Mouse (Mus musculus) left cerebral cortex, postnatal 25 days (tissue): ENCODE measurements at regions not wholly inside any gene's neighbourhood (a gene's known extent, or its start where the extent isn't known, plus 50 kb on each side); places are given as distances from the start of the nearest gene placed in this dataset.

Experiments used
- DNase-seq, 2 experiments: peaks; one replicate each; pipeline ENCODE4 v3.0.0; 2022; ENCODE audit warnings: low spot score in 2 of 2, mixed read lengths in 1 of 2
- intact Hi-C: fragments of 180-260 bp; cut with DNase I; formaldehyde crosslinking; loops from one replicate; pipeline ENCODE4 v1.15.1; 2025

DNA sequence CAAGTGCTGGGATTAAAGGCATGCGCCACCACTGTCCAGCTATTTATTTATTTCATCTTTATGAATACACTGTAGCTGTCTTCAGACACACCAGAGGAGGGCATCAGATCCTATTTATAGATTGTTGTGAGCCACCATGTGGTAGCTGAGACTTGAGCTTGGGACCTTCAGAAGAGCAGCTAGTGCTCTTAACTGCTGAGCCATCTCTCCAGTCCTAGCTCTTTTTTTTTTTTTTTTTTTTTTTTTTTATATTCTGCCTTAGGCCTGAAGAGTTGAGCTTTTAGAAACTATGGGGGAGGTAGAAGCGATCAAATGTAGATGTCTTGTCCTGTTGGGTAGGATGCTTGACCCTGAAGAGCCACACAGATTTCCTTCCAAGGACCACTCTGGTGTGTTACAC, 147.6 kb upstream of the Jmjd1c start:
- no peak for DNase-seq
- intact Hi-C loops: no loop called here

DNA sequence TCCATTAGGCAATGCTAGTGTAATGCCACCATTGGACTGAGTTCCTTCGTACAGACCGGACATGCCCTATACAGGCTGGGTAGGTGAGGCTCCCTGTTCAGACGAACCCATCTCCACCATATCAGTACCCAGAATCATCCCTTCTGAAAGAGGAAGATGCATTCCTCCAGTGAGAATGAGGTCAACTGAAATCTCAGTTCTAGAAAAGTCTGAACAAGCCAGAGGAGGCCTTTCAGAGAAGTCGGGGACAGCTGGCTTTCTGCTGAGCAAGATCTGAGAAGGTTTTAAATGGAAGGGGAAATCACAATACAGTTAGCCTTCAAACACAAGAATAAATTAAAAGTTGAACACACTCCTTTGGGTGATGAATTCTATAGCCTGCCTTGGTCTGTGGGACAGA, 145.5 kb upstream of the Jmjd1c start:
- intact Hi-C loops: no loop called here
- no peak for DNase-seq

DNA sequence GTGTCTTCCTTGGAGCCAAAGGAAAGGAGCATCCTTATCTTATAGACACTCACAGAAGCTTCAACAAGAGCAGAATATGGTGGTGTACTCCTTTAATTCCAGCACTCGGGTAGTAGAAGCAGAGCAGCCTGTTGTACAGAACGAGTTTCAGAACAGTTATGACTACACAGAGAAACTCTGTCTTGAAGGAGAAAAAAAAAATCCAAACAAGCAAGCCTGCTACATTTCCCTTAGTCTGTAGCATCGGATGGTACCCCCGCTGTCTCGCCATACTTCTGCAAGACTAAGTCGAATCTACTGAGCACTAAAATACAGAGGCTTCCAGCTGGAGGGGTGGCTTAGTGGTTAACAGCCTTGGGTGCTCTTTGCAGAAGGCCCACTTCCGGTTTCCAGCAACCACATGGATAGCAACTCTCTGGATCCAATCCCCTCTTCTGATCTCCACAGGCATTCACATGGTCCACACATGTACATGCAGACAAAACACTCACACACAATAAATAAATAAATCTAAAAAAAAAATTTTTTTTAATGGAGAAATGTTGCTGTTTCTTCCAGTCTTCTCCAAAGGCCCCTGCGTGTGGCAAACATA, 144.6 kb upstream of the Jmjd1c start:
- intact Hi-C loops: no loop called here
- DNase-seq: no peak

DNA sequence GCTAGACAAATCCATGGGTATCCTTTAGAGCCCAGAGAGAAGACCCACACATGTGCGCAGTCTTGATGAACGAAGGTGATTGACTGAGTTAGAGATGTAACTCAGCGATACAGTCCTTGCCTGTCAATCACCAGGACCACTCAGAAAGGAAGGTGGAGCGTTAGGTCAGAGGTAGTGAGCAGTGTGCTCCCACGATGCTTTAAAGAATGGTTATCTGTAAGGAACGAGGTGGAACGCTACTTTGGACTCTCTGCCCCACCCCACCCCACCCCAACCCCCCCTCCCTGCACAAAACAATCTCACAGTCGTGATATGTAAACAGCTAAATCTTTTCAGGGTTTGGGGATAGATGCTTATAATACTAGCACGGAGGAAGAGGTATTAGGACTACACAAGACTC, 144.0 kb upstream of the Jmjd1c start:
- no peak for DNase-seq
- intact Hi-C loops: no loop called here

DNA sequence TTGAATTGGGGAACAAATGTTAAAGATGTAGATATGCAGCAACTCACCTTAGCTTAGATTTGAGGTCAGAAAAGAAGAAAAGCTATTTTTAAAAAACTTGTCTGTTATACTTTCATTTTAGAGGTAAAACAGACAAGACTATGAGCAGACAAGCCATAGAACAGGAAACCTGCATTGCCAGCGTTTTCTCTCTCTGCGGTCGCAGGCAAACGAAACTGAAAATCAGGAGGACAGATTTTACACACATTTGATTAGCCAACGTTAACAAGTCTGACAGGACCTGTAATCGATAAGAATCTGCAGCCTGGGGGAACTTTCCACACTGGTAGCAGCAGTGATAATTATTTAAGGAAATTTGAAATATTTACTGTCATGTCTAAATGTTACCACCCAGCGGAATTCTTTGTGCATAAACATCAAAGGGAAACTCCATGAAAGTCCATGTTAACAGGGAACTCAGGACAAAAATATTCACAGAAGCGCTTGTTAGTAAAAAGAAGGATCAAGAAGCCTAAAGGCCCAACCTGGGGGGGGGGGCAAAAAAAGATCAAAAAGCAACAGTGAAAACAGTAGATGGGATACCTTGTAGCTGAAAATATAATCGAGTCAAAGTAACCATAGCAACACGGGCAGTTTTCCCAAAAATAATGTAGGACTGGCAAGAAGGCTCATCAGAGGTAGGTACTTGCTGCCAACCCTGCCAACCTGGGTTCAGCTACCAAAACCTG, 142.5 kb upstream of the Jmjd1c start:
- DNase-seq: no peak
- intact Hi-C loops: no loop called here

DNA sequence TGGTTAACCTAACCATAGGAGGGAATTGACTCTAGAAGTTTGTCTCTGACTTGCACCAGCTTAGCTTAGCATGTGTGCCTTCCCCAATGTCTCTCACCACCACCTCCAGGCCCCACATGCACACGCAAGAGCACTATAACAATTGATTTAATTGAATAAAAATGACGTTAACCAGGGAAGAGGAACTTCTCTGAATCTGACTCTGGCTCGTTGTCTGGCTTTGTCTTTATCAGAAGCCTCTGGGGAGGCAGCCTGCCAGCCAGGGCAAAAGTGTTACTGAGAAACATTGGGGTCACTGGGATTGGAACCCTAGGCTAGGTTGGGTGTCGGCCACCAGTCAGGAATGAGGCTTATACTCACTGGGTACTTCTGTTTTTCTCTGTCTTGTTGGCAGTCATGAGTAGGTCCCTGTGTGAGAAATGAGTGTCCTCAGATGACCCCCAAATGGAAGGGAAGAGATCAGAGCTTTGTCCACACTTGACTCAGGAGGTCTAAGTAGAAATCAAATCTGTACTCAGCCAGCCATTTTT, 141.9 kb upstream of the Jmjd1c start:
- intact Hi-C loops: no loop called here
- DNase-seq: peak in 1 of 2 experiments; percentile 20

DNA sequence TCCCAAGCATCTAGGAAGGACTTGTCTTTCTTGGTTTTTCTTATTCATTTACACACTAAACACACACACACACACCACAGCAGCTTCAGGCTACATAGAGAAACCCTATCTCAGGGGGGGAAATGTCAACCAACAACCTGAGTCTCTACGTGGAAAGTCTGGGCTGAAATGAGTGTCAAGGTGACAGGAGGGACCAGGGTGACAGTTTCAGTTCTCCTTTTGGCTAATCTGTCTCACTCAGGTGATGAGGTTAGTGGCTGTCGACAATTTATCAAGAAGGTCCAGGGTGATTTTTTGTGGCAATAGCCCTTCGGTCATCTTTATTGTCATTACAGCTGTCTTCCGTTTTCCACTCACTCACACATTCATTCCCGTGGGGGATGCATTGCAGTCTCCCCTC, 140.5 kb upstream of the Jmjd1c start:
- no peak for DNase-seq
- intact Hi-C loops: no loop called here

DNA sequence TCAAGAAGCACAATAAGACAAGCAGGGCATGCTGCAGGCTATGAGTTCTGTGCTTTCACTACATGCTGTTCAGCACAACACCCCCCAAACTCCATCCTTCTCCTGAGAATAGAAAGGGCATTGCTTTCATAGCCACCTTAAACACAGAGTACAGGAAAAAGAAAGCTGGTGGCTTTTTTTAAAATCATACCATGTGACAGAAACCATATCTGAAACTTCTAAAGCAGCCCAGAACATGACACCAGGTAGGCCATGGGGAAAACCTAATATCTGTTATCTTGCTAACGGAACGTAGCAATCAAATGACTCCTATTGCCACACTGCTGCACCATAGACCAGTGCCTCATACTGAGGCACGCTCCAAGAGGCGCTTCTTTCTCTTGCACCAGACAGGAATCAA, 139.3 kb upstream of the Jmjd1c start:
- no peak for DNase-seq
- intact Hi-C loops: no loop called here

DNA sequence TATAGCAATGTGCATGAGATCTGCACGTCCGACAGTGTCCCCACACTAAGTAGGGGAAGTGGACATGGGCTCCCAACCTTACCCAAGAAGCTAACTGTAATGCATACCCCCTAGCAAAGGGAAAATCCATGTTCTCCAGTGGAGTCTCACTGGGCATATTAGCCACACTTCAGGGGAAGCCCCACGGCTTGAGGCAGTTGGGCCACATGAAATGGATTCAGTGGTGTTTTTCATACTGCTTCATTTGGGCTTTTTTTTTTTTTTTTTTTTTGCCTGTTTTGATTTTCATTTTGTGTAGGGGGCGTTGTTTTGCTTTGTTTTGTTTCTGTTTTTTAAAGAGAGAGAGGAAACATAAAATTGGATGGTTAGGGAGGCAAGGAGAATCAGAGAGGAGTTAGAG, 138.6 kb upstream of the Jmjd1c start:
- intact Hi-C loops: no loop called here
- no peak for DNase-seq
